Mouse (Mus musculus): ENCODE measurements around the gene Fam118a. TPM values are rescaled to one million over a fixed set of nuclear protein-coding genes. Genes with fewer than 3 reads are reported as not detected.

Fam118a gene
- polyA plus RNA-seq, 1 experiment = 55.9 TPM

DNA sequence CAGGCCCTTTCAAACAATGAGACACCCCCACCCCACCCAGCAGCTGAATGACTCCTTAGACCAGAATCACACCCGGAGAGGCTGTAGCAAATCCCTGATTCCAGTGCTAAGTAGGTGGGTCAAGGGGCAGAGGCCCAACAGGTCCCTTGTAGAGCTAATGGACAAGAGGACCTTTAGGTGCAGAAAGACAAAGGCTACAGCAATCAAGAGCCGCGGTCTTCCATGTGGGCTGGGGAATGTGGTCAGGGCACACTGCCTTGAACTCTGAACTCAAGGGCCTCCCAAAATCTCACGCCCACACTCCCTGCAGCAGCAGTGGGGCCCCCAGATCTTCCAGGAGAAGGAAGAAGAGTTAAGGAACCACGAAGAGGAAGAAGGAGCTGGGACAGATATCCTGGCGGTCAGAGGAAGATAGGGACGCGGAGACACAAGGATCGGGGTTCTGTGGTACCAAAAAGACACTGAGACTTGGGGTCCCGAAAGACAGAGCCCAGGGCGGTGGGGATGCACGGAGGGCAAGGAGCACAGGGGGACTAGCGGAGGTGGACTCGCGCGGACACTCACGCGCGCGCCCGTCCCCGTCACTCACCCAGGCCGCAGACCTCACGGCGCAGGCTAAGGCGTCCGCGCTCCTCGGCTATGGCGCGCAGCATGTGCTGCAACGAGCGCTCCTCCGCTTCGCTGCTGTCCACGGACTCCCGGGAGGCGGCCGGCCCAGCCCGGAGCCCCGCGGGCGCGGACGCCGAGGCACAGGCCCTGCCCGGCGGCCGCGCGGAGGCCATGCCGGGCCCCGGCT is 41.5 kb upstream of the Fam118a start:
- TF ChIP-seq CTCF (IDR thresholded peaks at IDR 0.05; ENCODE audit: control insufficient read depth, insufficient read depth, insufficient replicate concordance, low read depth, low read length) (no peak), POLR2A (IDR thresholded peaks at IDR 0.05; ENCODE audit: control insufficient read depth, low read depth, low read length) (no peak)
- Histone ChIP-seq H3K4me3 (ENCODE audit: control insufficient read depth, low read depth, low read length) (peak overlapping the region; percentile 93), H3K27me3 (ENCODE audit: control insufficient read depth, insufficient read depth, low read length) (peaks cover 2% of the 10 kb centered on the region), H3K4me1 (ENCODE audit: control insufficient read depth, insufficient read depth, low read length) (peaks cover 5% of the 10 kb centered on the region), H3K27ac (ENCODE audit: control insufficient read depth, insufficient read depth, low read depth, low read length) (no peak overlapping the region; the same call in 1 of the 2 replicates), H3K36me3 (ENCODE audit: control insufficient read depth, insufficient read depth, low read length) (no peaks in the 10 kb centered on the region)

DNA sequence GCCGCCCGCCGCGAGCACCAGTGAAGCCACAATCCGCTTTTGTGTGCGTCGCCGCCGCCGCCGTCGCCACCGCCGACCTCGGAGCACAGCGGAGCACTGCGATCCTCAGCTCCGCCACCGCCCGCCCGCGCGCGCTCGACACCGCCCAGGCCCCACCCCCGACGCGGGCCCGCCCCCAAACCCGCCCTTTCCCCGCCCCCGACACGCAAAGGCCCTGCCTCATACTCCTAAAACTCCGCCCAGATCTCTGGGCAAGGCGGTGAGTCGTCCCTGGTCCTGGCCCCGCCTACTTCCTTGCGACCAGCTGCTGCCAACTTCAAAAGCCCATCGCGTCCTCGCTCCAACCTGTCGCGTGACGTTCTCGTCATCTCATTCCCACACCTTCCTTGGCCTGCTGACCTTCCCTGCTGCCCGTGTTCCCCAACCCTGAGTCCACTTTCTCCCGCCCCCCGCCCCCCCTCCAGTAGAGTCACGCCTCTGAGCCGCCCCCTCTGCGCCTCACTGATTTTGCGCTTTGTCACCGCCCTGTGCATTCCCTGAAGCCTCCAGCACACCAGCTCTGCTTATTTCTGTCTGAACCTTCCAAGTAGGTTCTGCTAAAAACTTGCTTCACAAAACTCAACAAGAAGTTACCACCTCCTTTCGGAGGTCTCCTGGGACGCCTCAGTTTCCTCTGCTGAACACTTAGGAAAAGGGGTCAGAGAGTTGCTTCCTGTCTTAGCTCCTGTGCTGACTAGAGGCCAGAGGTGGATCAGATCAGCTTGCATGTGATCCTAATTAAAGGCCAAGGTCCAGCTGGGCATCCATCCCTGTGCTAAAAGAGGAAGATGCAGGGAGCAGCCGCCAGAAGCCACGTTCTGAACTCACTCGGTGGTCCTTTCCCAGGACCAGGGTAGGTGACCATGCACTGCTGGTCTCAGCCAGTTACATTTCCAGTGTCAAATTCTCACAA is 40.6 kb upstream of the Fam118a start, which contains the start of gene 5031439G07Rik:
Gene 5031439G07Rik (minus strand): TSS at position 678 of the 952 bp plus-strand sequence.
- Histone ChIP-seq H3K36me3 (ENCODE audit: control insufficient read depth, insufficient read depth, low read length) (no peaks in the 10 kb centered on the region), H3K27ac (ENCODE audit: control insufficient read depth, insufficient read depth, low read depth, low read length) (no peak within 1 kb of the TSS), H3K4me3 (ENCODE audit: control insufficient read depth, low read depth, low read length) (peak within 1 kb of the TSS; percentile 93), H3K4me1 (ENCODE audit: control insufficient read depth, insufficient read depth, low read length) (peaks cover 5% of the 10 kb centered on the region), H3K27me3 (ENCODE audit: control insufficient read depth, insufficient read depth, low read length) (peaks cover 2% of the 10 kb centered on the region)
- TF ChIP-seq POLR2A (IDR thresholded peaks at IDR 0.05; ENCODE audit: control insufficient read depth, low read depth, low read length) (peak; percentile 59), CTCF (IDR thresholded peaks at IDR 0.05; ENCODE audit: control insufficient read depth, insufficient read depth, insufficient replicate concordance, low read depth, low read length) (no peak)

- Histone ChIP-seq H3K4me1 (ENCODE audit: control insufficient read depth, insufficient read depth, low read length) (peaks cover 5% of the 10 kb centered on the region), H3K36me3 (ENCODE audit: control insufficient read depth, insufficient read depth, low read length) (no peaks in the 10 kb centered on the region), H3K4me3 (ENCODE audit: control insufficient read depth, low read depth, low read length) (no peak overlapping the region), H3K27me3 (ENCODE audit: control insufficient read depth, insufficient read depth, low read length) (peaks cover 2% of the 10 kb centered on the region), H3K27ac (ENCODE audit: control insufficient read depth, insufficient read depth, low read depth, low read length) (no peak overlapping the region)
- TF ChIP-seq CTCF (IDR thresholded peaks at IDR 0.05; ENCODE audit: control insufficient read depth, insufficient read depth, insufficient replicate concordance, low read depth, low read length) = no peak
- no peak for TF ChIP-seq POLR2A (IDR thresholded peaks at IDR 0.05; ENCODE audit: control insufficient read depth, low read depth, low read length)
Observed at GRCm38 (mm10) chr15:84989098-84989497, 39.6 kb upstream of the Fam118a start.

DNA sequence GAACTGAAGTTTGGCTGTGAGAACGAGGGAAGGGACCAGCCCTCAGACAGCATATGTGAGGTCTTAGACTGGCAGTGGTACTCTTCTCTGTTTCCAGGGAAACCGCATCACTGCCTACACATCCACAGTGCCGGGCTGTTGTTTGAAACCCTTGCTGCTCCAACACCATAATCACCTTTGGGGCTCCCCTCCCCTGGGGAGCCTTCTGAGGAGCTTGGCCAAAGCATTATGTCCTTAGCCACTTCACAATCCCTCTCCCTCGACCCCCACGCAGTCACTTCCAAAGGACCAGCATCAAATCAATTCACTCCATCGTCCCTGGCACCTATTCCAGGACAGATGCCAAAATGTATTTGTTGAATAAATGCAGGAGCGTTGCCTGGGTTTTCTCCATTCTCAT is 39.0 kb upstream of the Fam118a start:
- Histone ChIP-seq H3K36me3 (ENCODE audit: control insufficient read depth, insufficient read depth, low read length) (no peaks in the 10 kb centered on the region), H3K27ac (ENCODE audit: control insufficient read depth, insufficient read depth, low read depth, low read length) (no peak overlapping the region), H3K27me3 (ENCODE audit: control insufficient read depth, insufficient read depth, low read length) (peaks cover 2% of the 10 kb centered on the region), H3K4me3 (ENCODE audit: control insufficient read depth, low read depth, low read length) (no peak overlapping the region), H3K4me1 (ENCODE audit: control insufficient read depth, insufficient read depth, low read length) (peaks cover 5% of the 10 kb centered on the region)
- TF ChIP-seq POLR2A (IDR thresholded peaks at IDR 0.05; ENCODE audit: control insufficient read depth, low read depth, low read length) (no peak), CTCF (IDR thresholded peaks at IDR 0.05; ENCODE audit: control insufficient read depth, insufficient read depth, insufficient replicate concordance, low read depth, low read length) (no peak)

GRCm38 (mm10) chr15:84994498-84994897 is 34.2 kb upstream of the Fam118a start:
- Histone ChIP-seq H3K36me3 (ENCODE audit: control insufficient read depth, insufficient read depth, low read length) (no peaks in the 10 kb centered on the region), H3K4me1 (ENCODE audit: control insufficient read depth, insufficient read depth, low read length) (no peaks in the 10 kb centered on the region), H3K4me3 (ENCODE audit: control insufficient read depth, low read depth, low read length) (no peak overlapping the region), H3K27ac (ENCODE audit: control insufficient read depth, insufficient read depth, low read depth, low read length) (no peak overlapping the region), H3K27me3 (ENCODE audit: control insufficient read depth, insufficient read depth, low read length) (no peaks in the 10 kb centered on the region)
- TF ChIP-seq CTCF (IDR thresholded peaks at IDR 0.05; ENCODE audit: control insufficient read depth, insufficient read depth, insufficient replicate concordance, low read depth, low read length) (no peak), POLR2A (IDR thresholded peaks at IDR 0.05; ENCODE audit: control insufficient read depth, low read depth, low read length) (no peak)

DNA sequence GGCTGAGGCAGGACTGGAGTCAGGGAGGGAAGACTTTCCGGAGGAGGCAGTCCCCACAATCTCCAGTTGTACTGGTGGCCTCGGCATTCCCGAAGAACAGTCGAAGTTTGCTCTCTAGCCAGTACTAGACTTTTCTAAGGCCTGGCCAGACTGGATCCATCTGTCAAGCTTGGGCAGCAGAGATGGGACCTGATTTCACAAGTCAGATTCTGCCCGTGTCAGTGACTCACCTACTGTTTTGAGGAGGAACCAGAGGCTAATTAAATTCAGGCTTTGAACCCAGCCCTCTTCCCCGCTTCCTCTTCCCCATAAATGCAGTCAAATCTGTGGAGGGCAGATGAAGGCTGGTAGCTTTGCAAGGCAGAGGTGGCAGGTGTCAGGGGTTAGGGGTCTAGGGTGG is 33.7 kb upstream of the Fam118a start:
- Histone ChIP-seq H3K4me3 (ENCODE audit: control insufficient read depth, low read depth, low read length) (no peak overlapping the region), H3K4me1 (ENCODE audit: control insufficient read depth, insufficient read depth, low read length) (peaks cover 2% of the 10 kb centered on the region), H3K27ac (ENCODE audit: control insufficient read depth, insufficient read depth, low read depth, low read length) (no peak overlapping the region), H3K36me3 (ENCODE audit: control insufficient read depth, insufficient read depth, low read length) (no peaks in the 10 kb centered on the region), H3K27me3 (ENCODE audit: control insufficient read depth, insufficient read depth, low read length) (no peaks in the 10 kb centered on the region)
- TF ChIP-seq POLR2A (IDR thresholded peaks at IDR 0.05; ENCODE audit: control insufficient read depth, low read depth, low read length) (no peak), CTCF (IDR thresholded peaks at IDR 0.05; ENCODE audit: control insufficient read depth, insufficient read depth, insufficient replicate concordance, low read depth, low read length) (no peak)

- no peaks in the 10 kb centered on the region for H3K27me3 ChIP-seq (ENCODE audit: control insufficient read depth, insufficient read depth, low read length)
- peaks cover 10% of the 10 kb centered on the region for H3K4me1 ChIP-seq (ENCODE audit: control insufficient read depth, insufficient read depth, low read length)
- H3K4me3 ChIP-seq (ENCODE audit: control insufficient read depth, low read depth, low read length) = no peak overlapping the region
- no peak overlapping the region for H3K27ac ChIP-seq (ENCODE audit: control insufficient read depth, insufficient read depth, low read depth, low read length)
- no peaks in the 10 kb centered on the region for H3K36me3 ChIP-seq (ENCODE audit: control insufficient read depth, insufficient read depth, low read length)
- TF ChIP-seq CTCF (IDR thresholded peaks at IDR 0.05; ENCODE audit: control insufficient read depth, insufficient read depth, insufficient replicate concordance, low read depth, low read length) = peak; percentile 68; the same call in 1 of the 2 replicates
- TF ChIP-seq POLR2A (IDR thresholded peaks at IDR 0.05; ENCODE audit: control insufficient read depth, low read depth, low read length) = no peak
Observed at GRCm38 (mm10) chr15:84995967-84996366, 32.8 kb upstream of the Fam118a start.

Data from testis, adult 2 months (tissue).